Mouse (Mus musculus) ES-Bruce4 (cell line): ENCODE results near the gene Slc22a12.

Experiments
- CTCF ChIP-seq: IDR thresholded peaks from one replicate; pipeline ENCODE4 v1.8.1; 2011; ENCODE audit warnings: low read depth, low read length
- POLR2A ChIP-seq: IDR thresholded peaks from one replicate; pipeline ENCODE4 v1.8.1; 2011; ENCODE audit warnings: low read length; ENCODE audit not compliant: insufficient read depth

GRCm38 (mm10) chr19:6543518-6543917 is 686 bp upstream of the Slc22a12 start:
- no peak for TF ChIP-seq CTCF
- TF ChIP-seq POLR2A, result no peak
